Mouse (Mus musculus): ENCODE data around the gene Zfyve9. TPM values are rescaled to one million over a fixed set of nuclear protein-coding genes. Genes with fewer than 3 reads are reported as not detected.

The Zfyve9 gene
- 5.0 and 6.1 TPM in 2 replicates for polyA plus RNA-seq (2015; fragmentation: Nextera tagmentation; extraction: Ambion mirVana)

GRCm38 (mm10) chr4:108780057-108780863, at the start of gene Zfyve9:
Zfyve9 (minus strand) TSS chr4:108780798.
- H3K36me3 ChIP-seq (ENCODE audit: control insufficient read depth, insufficient read depth), result no peaks in the 10 kb centered on the region
- H3K4me3 ChIP-seq (ENCODE audit: low read depth, low read length), result peak within 1 kb of the TSS; percentile 96
- H3K4me2 ChIP-seq (replicated peaks; ENCODE audit: low read depth), result peak within 1 kb of the TSS; percentile 90
- H3K27ac ChIP-seq (ENCODE audit: low read depth, low read length), result peak within 1 kb of the TSS; percentile 98
- TF ChIP-seq CTCF (IDR thresholded peaks at IDR 0.05; ENCODE audit: low read depth), result peak; percentile 74
- under 1% methylated on average over 75 of the region's 111 CpGs for WGBS
- H3K9me3 ChIP-seq (ENCODE audit: control insufficient read depth), result no peaks in the 10 kb centered on the region
- H3K4me1 ChIP-seq (replicated peaks; ENCODE audit: control insufficient read depth, insufficient read depth, low read length), result no peaks in the 10 kb centered on the region
- no peaks in the 10 kb centered on the region for H3K27me3 ChIP-seq (replicated peaks; ENCODE audit: control insufficient read depth, insufficient read depth, low read length)
- ATAC-seq, result peak; percentile 91
- H3K9ac ChIP-seq (ENCODE audit: low read depth, low read length), result peak within 1 kb of the TSS; percentile 99

- ATAC-seq, result no peak
- no peaks in the 10 kb centered on the region for H3K27me3 ChIP-seq (replicated peaks; ENCODE audit: control insufficient read depth, insufficient read depth, low read length)
- H3K9ac ChIP-seq (ENCODE audit: low read depth, low read length), result no peak overlapping the region
- no peaks in the 10 kb centered on the region for H3K9me3 ChIP-seq (ENCODE audit: control insufficient read depth)
- H3K36me3 ChIP-seq (ENCODE audit: control insufficient read depth, insufficient read depth), result peaks cover 51% of the 10 kb centered on the region
- H3K4me1 ChIP-seq (replicated peaks; ENCODE audit: control insufficient read depth, insufficient read depth, low read length), result no peaks in the 10 kb centered on the region
- TF ChIP-seq CTCF (IDR thresholded peaks at IDR 0.05; ENCODE audit: low read depth), result no peak
- H3K27ac ChIP-seq (ENCODE audit: low read depth, low read length), result no peak overlapping the region
- WGBS, result 86% methylated on average over 2 of the region's 2 CpGs
- H3K4me2 ChIP-seq (replicated peaks; ENCODE audit: low read depth), result no peak overlapping the region
- H3K4me3 ChIP-seq (ENCODE audit: low read depth, low read length), result no peak overlapping the region
Observed at GRCm38 (mm10) chr4:108826643-108827042, 46.0 kb upstream of the Zfyve9 start.

GRCm38 (mm10) chr4:108826096-108826495, 45.5 kb upstream of the Zfyve9 start:
- H3K27me3 ChIP-seq (replicated peaks; ENCODE audit: control insufficient read depth, insufficient read depth, low read length), result no peaks in the 10 kb centered on the region
- 78% methylated on average over 1 of the region's 1 CpGs for WGBS
- no peak overlapping the region for H3K4me2 ChIP-seq (replicated peaks; ENCODE audit: low read depth)
- H3K4me3 ChIP-seq (ENCODE audit: low read depth, low read length), result no peak overlapping the region
- no peak for TF ChIP-seq CTCF (IDR thresholded peaks at IDR 0.05; ENCODE audit: low read depth)
- H3K27ac ChIP-seq (ENCODE audit: low read depth, low read length), result no peak overlapping the region
- no peak overlapping the region for H3K9ac ChIP-seq (ENCODE audit: low read depth, low read length)
- H3K4me1 ChIP-seq (replicated peaks; ENCODE audit: control insufficient read depth, insufficient read depth, low read length), result no peaks in the 10 kb centered on the region
- peaks cover 56% of the 10 kb centered on the region for H3K36me3 ChIP-seq (ENCODE audit: control insufficient read depth, insufficient read depth)
- H3K9me3 ChIP-seq (ENCODE audit: control insufficient read depth), result no peaks in the 10 kb centered on the region
- no peak for ATAC-seq

DNA sequence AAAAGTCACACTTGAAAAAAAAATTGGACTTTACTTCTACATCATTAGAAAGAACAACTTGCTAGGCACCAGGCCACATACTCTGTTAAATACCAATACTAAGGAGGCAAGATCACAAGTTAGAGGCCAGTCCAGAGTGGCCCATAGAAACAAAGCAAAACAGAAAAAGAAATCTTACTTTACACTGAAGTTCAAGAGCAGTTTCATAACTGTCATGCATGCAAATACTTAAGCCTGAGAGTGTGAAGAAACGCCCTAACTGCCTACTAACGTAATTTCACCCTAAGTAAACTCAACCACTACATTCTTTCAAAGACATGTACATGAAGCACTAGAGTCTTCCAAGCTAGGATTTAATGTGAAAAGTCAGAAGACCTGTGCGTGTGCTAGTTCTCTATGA, 45.1 kb upstream of the Zfyve9 start:
- 95% methylated on average over 3 of the region's 3 CpGs for WGBS

DNA sequence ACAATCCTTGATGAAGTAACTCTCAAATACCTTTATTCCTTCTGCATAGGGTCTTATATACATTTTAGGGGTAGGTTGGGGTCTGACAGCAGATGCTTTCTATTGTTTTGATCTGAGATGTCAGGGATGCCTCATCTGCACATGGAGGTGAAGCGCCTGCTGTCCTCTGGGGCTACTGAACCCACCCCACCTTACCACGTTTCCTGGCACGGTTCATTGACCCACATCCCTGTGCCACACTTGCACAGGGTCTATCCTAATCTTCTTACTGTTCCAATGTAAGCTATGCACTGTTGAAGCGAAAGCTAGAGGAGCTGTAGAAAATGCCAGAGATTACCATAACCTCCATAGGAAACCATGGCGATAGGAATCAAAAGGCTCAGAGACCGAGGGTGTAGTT, 31.0 kb upstream of the Zfyve9 start:
- peaks cover 6% of the 10 kb centered on the region for H3K36me3 ChIP-seq (ENCODE audit: control insufficient read depth, insufficient read depth)
- no peaks in the 10 kb centered on the region for H3K27me3 ChIP-seq (replicated peaks; ENCODE audit: control insufficient read depth, insufficient read depth, low read length)
- no peak for TF ChIP-seq CTCF (IDR thresholded peaks at IDR 0.05; ENCODE audit: low read depth)
- H3K9me3 ChIP-seq (ENCODE audit: control insufficient read depth), result no peaks in the 10 kb centered on the region
- H3K4me2 ChIP-seq (replicated peaks; ENCODE audit: low read depth), result no peak overlapping the region
- no peak overlapping the region for H3K27ac ChIP-seq (ENCODE audit: low read depth, low read length)
- no peak overlapping the region for H3K4me3 ChIP-seq (ENCODE audit: low read depth, low read length)
- ATAC-seq, result no peak
- no peak overlapping the region for H3K9ac ChIP-seq (ENCODE audit: low read depth, low read length)
- 78% methylated on average over 6 of the region's 6 CpGs for WGBS
- H3K4me1 ChIP-seq (replicated peaks; ENCODE audit: control insufficient read depth, insufficient read depth, low read length), result no peaks in the 10 kb centered on the region

More for the DNA sequence above, 45.1 kb upstream of the Zfyve9 start:
- Histone ChIP-seq H3K9me3 (ENCODE audit: control insufficient read depth) (no peaks in the 10 kb centered on the region), H3K4me3 (ENCODE audit: low read depth, low read length) (no peak overlapping the region), H3K27me3 (replicated peaks; ENCODE audit: control insufficient read depth, insufficient read depth, low read length) (no peaks in the 10 kb centered on the region), H3K9ac (ENCODE audit: low read depth, low read length) (no peak overlapping the region), H3K4me2 (replicated peaks; ENCODE audit: low read depth) (no peak overlapping the region), H3K27ac (ENCODE audit: low read depth, low read length) (no peak overlapping the region), H3K36me3 (ENCODE audit: control insufficient read depth, insufficient read depth) (peaks cover 60% of the 10 kb centered on the region), H3K4me1 (replicated peaks; ENCODE audit: control insufficient read depth, insufficient read depth, low read length) (no peaks in the 10 kb centered on the region)
- ATAC-seq, result no peak
- TF ChIP-seq CTCF (IDR thresholded peaks at IDR 0.05; ENCODE audit: low read depth), result no peak

DNA sequence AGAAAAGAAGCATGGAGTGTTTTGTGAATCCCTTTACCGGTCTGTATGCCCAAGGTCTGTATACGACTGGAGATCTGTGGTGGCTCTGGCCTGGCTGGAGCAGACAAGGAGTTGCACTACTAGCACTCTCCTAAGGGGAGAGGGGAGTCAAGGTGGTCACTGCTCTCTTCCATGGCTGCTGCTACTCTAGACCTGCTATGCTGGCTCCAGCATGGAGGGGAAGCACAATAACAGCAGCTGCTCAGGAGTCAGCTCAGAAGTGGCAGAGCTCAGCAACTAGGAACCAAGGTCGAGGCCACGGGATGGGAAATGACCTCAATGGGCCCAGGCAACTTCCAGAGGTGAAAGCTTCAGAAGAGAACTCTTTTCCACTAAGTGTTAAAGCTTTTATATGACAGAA, 30.5 kb upstream of the Zfyve9 start:
- no peak overlapping the region for H3K9ac ChIP-seq (ENCODE audit: low read depth, low read length)
- no peak for TF ChIP-seq CTCF (IDR thresholded peaks at IDR 0.05; ENCODE audit: low read depth)
- no peak overlapping the region for H3K27ac ChIP-seq (ENCODE audit: low read depth, low read length)
- H3K36me3 ChIP-seq (ENCODE audit: control insufficient read depth, insufficient read depth), result peaks cover 6% of the 10 kb centered on the region
- ATAC-seq, result no peak
- H3K4me2 ChIP-seq (replicated peaks; ENCODE audit: low read depth), result no peak overlapping the region
- H3K27me3 ChIP-seq (replicated peaks; ENCODE audit: control insufficient read depth, insufficient read depth, low read length), result no peaks in the 10 kb centered on the region
- H3K4me1 ChIP-seq (replicated peaks; ENCODE audit: control insufficient read depth, insufficient read depth, low read length), result no peaks in the 10 kb centered on the region
- 66% methylated on average over 4 of the region's 4 CpGs for WGBS
- H3K9me3 ChIP-seq (ENCODE audit: control insufficient read depth), result no peaks in the 10 kb centered on the region
- H3K4me3 ChIP-seq (ENCODE audit: low read depth, low read length), result no peak overlapping the region
